Mouse (Mus musculus) heart, adult 9 months (tissue): ENCODE results near the gene Topors.

Experiments
- DNase-seq, 2 experiments: peaks; one replicate each; pipeline ENCODE4 v3.0.0; 2022; ENCODE audit warnings: low spot score in 2 of 2

Gene Topors

DNA sequence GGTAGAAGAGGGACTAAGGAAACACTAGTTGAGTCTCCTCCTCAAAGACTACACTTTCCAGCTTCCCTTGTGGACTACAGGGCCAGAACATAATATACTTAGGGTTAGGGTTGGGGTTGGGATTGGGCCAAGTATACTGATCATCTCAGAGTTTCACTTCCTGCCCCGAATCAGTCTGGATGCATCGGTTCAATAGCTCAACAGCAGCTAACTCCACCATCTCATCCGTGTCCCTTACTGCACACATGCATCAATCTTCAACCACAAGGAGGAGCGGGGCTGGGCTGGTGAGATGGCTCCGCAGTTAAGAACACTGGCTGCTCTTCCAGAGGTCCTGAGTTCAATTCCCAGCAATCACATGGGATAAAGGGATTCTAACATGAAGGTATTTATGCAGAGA lies 18.7 kb downstream of the Topors start:
- no peak for DNase-seq

DNA sequence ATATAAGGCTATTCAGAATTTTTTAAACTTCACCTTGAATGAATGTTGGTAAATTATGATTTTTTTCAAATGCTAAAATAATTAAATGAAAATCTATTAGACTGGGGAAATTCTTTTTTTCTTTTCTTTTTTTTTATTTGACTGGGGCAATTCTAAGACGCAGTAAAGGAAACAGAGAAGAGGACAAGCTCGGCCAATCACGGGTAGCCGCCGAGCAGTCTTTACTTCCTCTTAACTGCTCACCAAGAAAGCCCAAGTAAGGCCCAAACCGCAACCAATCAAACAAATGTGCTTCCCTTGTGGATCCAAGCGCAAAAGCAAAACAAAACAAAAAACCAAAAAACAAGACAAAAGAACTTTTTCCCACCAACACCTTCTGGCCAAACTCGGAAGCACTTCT lies 25.6 kb downstream of the Topors start:
- peak in 1 of 2 experiments; percentile 10 for DNase-seq

DNA sequence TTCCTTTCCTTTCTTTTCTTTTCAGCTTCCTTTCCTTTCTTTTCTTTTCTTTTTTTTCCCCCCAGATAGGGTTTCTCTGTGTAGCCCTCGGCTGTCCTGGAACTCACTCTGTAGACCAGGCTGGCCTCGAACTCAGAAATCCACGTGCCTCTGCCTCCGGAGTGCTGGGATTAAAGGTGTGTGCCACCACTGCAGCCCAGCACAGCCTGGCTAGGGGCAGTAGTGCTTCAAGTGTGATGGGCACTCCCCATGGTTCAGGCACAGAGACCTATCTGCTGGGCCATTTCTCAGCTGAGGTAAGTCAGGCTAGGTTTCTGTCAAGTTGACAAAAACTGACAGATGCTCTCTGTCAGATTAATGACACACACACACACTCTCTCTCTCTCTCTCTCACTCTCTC lies 26.6 kb downstream of the Topors start:
- DNase-seq: no peak

DNA sequence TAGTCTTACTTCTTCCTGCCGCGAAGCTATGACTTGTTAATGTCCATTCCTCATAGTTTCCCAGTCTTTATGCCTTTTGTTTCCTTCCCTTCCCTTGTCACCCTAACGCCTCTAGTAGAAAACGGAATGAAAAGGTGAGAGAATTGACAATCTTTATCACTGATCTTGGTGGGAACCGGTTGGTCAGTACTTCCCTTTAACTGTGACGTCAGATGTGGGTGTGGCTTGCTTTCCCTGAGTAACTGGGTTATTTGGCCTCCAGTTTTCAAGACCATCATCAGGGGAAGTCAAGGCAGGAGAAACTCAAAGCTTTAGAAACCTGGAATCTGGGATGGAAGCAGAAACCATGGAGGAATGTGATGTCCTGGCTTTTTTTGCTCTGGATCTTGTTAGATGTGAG lies 27.7 kb downstream of the Topors start:
- no peak for DNase-seq

DNA sequence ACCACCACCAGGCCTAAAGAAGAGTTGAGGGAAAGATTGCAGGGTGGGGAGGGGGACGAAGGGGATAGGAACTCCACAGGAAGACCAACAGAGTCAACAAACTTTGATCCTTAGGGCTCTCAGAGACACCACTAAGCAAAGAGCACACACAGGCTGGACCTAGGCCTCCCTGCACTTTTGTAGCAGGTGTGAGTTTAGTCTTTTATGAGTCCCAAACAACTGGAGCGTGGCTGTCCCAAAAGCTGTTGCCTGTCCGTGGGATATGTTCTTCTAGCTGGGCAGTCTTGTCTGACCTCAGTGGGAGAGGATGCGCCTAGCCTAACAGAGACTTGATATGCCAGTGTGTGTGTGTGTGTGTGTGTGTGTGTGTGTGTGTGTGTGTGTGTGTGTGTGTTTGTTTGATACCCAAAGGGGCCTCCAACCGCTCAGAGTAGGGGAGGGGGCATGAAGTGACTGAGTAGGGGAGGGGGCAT lies 29.3 kb downstream of the Topors start:
- no peak for DNase-seq

DNA sequence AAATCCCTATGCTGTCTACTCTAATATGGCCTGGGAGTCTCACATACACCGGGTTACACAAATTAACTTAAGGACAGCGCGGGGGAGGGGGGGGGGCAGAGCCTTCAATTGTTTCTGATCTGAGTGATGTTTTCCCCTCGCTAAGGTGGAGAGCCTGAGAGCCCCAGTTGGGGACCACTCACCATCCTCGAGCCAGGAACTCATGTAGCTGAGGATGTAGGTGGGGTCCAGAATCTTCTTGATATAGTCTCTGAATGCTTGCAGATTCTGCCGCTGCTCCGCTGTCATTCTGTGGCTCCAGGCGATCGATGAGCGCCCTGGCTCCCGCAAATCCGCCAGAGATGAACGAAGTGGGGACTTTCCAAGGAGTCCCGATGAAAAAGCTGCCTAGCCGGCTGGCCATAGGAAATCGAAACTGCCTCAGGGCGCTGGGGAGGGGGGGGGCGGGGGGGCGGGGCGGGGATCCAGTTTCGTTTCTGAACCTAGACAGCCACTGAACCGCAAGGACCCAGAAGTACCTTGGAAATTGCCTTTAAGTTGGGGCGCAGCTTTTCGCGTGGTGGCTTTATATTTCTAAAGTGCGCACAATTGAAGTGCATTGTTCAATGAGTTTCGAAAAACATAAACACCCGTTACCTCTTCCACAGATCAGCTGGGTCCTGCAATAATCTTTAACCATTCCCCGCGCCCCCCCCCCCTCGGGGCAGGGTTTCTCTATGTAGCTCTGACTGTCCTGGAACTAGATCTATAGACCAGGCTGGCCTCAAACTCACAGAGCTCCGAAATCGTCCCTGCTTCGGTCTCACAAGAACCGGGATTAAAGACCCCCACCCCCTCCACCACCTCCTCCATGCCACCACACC lies 30.0 kb downstream of the Topors start, which contains the start of gene Ddx58:
TSS of gene Ddx58 (minus strand) at position 420 of the 863 bp plus-strand sequence.
- DNase-seq: peak; percentile 39 to 61

DNA sequence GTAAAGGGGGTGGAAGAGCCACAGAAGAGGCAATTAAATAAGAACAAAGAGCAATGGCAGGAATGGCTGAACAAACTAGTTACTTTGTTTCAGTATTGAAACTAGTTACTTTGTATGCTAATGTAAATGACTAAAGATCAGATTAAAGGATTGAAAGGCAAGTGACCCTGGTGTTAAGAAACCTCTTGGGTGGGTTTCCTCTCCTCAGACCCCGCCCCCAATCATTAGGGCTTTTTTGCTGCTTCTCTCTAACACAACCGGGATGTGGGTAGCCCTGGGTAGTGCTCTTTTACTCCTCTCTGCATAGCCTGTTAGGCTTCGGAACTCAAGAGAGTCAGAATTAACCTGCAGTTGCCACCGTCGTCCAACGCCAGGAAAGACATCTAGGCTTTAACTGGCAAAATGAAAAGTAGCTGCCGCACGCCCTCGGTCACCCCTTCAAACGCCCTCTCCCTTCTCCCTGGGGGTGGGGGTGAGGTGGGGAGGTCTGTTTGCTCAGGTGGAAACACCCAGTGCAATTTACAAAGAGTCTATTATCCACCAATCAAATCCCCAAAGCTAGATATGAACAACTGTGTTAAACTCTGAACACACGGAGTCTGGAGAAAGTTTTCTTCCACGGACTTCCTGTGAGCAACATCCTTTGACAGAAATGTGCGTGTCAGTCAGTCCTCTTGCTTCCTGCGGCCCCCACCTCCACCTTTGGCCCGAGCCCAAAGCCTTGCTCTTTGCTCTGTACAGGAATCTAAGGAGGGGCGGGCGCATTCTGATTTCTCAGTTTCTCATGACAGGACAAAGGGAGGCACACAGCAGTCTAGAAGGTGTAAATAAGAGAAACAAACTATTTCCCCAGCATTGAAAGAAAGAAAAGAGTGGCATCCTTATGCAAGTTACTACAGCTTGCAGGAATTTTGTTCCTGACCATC lies 30.9 kb downstream of the Topors start:
- peak; percentile 44 to 65 for DNase-seq

DNA sequence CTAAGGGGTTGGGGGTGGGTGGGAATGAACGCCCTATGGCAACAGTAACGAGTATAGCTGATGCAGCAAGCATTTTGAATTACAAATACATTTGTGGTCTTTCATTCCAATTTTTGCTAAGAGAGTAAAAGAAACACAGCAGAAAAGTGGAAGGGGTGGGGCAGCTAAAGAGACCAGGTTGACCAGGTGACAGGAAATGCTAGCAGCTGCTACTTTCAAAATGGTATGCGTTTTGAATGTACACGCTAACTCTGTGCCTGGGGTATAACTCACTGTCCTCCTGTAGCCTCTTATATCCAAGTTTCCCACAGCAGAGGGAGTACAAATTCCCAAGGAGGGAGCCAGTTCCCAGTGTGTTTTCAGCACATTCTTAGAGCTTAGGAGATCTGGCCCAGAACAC lies 32.8 kb downstream of the Topors start:
- DNase-seq: no peak

DNA sequence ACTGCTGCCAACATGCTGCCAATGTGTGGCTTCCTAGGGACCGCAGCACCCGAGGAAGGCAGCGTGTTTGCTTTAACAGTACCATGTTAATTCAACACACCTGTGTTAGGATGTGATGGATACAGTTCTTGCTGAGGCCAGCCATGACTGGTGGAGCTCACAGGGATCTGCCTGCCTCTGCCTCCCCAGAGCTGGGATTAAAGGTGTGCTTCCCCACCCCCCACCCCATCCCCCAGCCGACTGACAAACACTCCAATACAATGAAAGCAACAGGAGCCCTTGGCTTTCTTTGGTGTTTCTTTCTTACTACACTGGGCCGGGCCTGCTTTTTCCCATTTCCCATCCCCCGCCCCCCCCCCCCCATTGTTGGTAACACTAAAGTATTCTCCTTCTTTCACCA lies 35.4 kb downstream of the Topors start:
- DNase-seq: no peak

DNA sequence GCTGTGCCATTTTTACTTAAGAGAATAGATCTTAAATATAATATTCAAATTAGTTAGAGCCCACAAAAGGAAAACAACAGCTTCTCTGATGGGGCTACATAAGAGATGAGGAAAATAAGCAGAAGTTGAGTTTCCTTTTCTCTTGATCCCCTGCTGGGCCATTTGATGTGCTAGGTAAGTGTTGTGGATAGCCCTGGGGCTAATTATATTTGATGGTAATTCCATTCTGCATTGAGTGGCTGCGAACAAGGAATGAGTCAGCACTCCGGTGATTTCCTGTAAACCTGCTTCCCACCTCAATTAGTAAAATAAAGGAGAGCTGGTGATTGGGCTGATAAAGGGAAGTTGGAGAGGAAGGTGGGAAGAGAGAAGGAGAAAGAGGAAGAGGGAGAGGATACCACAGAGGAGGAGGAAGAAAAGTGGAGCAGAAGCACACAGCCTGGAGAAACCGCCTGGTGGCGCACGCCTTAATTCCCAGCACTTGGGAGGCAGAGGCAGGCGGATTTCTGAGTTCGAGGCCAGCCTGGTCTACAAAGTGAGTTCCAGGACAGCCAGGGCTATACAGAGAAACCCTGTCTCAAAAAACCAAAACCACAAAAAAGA lies 36.5 kb downstream of the Topors start:
- no peak for DNase-seq

DNA sequence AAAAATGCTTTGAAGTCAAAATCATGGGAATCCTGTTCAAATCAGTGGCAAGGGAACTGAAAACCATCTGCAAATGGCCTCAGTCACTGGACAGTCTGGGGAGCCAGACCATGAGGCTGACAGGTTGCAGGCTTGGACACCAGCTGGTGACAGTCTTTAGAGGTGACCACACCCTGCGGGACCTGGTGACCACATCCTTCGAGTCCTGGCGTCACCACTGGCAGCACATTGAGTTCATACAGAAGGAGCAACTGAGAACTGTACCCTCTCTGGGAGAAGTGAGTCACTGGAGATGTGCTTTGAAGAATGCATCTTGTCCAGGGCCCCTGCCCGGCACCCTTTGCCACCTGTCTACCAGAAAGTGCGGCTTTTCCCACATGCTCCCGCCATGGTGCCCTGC lies 39.9 kb downstream of the Topors start:
- DNase-seq: peak in 1 of 2 experiments; percentile 1

DNA sequence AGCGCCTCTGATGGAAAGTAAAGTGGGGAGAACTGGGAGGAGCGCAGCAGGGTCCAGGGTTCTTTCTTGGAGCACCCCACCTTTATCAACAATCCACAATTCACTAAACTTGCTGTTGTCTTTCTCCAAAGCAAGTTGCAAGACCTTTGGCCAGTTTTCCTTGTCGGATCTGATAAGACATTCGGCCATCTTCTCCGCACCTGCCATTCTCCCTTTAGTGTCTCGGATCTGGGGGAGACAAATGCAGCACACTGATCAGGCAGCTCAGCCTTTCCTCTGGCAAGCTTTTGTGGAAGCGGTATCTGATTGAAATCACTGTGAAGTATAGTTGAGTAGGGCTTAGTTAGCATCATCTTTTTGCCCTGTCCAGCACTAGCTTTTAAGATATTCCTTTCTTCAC lies 41.8 kb downstream of the Topors start:
- DNase-seq: no peak

DNA sequence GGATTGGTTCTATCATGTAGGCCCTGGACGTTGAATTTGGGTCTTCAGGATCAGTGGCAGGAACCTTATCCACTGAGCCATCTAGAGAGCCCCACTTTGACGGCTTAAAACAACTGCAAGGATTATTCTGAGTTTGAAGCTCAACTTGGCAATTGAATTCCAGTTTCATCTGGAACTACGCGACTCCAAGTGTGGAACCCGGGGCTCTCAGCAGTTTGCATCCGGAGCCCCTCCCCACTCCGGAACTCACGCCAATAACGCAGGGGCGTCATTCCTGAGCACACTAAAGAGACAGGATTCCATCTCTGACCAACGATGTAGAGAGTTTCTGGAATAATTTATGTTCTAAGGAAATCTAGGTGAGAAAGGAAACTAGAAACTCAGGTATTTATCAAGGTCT lies 42.5 kb downstream of the Topors start:
- DNase-seq: no peak

DNA sequence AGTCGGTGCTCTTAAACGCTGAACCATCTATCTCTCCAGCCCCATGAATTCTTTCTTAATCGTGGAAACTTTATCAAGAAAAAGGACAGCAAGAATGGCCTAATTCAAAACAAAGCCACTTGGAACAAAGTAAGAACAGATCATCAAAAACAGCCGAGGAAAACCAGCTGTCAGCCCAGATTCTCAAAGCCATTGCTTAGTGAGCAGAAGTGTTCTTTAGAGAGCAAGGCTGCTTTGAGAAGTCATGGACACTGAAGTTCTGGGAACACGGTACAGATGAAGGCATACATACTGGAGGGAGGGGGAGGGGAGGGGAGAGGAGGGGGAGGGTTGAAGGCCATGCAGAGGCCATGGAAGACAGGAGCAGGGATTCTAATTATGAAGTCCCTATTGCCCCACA lies 43.6 kb downstream of the Topors start:
- no peak for DNase-seq

DNA sequence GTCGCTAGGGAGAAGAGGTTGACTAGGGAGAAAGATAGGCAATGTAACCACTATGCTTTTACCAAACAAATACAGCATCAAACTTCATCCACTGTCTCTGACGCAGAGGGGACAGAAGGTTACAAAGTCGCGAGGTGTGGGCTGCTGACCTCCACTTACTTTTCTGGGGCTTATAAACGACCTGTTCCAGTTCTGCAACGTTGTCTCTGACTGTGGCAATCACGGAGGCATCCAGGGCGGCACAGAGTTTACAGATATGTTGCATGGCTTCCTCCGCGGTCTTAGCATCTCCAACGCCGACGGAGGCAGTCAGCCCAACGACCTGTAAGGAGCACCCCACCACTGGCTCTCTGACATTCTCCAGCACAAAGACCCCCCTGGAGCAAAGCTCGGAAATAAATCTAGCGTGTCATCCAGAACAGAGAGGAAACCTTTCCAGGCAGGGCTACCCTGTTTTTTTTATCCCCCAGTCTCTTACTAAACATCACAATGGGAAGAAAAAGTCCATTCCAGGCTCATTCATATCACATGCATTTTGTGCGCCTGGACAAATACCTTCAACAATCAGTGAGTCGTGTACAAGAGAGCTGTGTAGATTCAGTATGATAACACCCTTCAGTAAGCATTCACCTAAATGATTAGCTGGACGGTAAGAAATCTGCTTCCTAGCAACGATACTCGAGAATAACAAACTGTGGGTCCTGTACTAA lies 47.6 kb downstream of the Topors start:
- DNase-seq: no peak

DNA sequence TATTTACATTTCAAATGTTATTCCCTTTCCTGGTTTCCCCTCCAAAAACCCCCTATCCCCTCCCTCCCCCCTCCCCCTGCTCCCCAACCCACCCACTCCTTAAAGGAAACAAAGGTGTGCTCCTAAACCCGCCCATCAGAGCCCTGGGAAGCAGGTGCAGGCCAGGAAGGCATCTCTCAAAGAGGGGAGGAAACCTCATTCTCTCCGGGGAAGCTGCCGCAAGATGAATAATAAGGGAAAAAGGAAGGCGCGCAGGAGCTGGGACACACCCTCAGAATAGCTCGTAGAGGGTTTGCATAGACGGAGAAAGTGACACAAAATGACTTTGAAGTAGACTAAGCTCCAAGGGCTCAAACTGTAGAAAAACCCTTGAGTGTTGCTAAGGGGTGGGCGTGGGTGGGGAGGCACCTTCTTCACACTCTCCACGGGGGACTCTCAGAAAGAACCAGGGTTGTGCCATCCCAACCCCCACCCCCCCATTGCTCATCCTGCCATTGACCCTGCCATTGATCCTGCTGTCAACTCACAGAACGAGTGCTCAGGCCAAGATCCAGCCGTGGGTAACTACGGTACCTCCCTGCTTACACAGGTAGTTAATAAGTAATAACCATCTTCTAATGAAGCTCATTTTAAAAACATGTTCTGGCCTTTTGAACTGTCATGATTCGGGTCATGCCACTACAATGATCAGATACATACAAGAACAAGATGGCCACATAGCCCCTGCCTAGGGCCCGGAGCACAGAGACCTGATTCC lies 48.5 kb downstream of the Topors start:
- DNase-seq: no peak

DNA sequence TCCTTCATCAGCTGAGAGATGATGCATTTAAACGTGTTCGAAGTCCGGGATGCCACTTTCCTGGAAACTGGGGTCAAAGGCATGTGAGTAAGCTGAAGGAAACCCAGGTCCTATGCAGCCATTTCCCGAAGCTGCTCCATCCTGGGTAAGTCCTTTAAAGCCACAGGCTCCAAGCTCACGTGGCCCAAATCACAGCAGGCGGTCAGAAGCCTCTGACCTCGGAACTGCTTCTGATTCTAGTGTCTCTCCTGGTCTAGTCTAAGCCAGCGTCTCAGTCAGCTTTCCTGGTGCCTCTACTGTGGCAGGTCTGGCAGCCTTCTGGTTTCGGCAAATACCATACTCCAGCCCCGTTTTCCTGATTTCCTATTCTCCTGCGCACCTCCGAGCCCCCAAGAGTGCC lies 49.2 kb downstream of the Topors start:
- DNase-seq: no peak

DNA sequence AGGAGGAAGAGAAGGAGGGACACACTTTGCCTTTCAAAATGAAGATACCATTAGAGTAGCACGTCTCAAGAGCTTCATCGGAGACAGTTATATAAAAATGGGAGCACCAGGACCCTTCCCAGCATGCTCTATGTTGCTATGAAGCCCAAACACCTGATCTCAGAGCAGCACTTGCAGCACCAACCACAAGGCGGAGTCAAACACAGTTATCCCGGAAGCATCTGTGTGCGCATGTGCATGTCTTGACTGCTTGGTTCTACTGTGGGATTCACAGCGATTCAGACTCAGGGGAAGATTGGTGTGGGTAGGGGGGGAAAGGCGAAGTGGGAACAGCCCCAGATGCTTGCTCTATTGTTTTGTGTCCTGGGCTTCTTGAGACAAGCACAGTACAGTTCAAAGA lies 51.3 kb downstream of the Topors start:
- no peak for DNase-seq

DNA sequence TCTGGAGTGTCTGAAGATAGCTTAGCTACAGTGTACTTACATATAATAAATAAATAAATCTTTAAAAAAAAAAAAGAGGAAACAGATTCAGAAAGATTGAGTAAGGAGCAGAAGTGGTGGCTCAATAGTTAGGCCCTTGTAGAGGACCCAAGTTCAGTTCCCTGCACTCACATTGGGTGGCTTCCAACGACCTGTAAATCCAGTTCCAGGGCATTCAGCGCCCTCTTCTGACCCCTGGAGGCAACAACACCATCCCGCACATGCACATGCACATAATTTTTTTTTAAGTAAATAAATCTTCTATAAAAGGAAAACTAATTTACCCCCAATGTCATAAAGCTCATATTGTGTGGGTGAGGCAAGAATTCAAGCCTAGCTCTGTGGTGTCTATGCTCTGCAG lies 51.7 kb downstream of the Topors start:
- DNase-seq: no peak

DNA sequence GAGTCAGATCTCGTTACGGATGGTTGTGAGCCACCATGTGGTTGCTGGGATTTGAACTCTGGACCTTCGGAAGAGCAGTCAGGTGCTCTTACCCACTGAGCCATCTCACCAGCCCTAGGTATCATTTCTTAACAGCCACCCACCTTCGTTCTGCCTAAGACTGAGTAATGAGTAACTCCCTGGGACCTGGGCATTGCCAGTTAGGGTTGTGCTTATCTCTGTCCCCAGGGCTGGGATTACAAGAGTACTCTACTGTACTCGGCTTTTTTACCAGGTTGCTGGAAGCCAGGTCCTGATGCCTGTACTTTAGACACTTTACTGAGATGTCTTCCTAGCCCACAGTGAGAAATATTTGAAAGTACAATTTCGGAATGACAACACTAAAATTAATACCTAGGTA lies 57.5 kb downstream of the Topors start:
- no peak for DNase-seq
